Mouse (Mus musculus) lung, postnatal 0 days (tissue): ENCODE results near the gene Ccl22.

Source experiments
- CTCF ChIP-seq: IDR thresholded peaks from 2 replicates; pipeline ENCODE4 v1.5.1; 2016; ENCODE audit warnings: antibody characterized with exemption, mild to moderate bottlenecking
- EP300 ChIP-seq: IDR thresholded peaks from 2 replicates; pipeline ENCODE4 v1.6.1; 2016; ENCODE audit warnings: antibody characterized with exemption, mild to moderate bottlenecking, control low read depth

- TF ChIP-seq CTCF: no peak
- no peak for TF ChIP-seq EP300
Observed at GRCm38 (mm10) chr8:94735426-94736094, 9.8 kb upstream of the Ccl22 start.
